Comparison of ENCODE assay signal across 25 mouse cellular contexts in genomic region chr1:51906206-51906906, GRCm38 (mm10). TPM values are rescaled to one million over a fixed set of nuclear protein-coding genes. Genes with fewer than 3 reads are reported as not detected.
DNase-seq lines count a peak whose midpoint lies in the region; TF ChIP-seq lines count a peak whose summit lies in the region.
"Had no signal": no experiment of that assay in that cellular context is flagged by ENCODE, and none has a peak within 500 bp of the region (broad histone marks: within the 10 kb centered on the region; RNA-seq: fewer than 3 reads in every experiment).

No protein-coding gene starts in this region.

- 0 out of 2 replicates have a peak overlapping the region, but pooled peaks have one; percentile 4 for H3K27ac ChIP-seq in heart, embryonic 10.5 days
- no peak overlapping the region for H3K27ac ChIP-seq in ES-E14 (ENCODE audit: insufficient read depth, low read depth, low read length, poor library complexity, severe bottlenecking)
- H3K27ac ChIP-seq: embryonic facial prominence, embryonic 12.5 days; embryonic facial prominence, embryonic 15.5 days; hindbrain, embryonic 10.5 days; hindbrain, embryonic 13.5 days had no signal

- no peak overlapping the region for H3K4me3 ChIP-seq in heart, embryonic 10.5 days
- H3K4me3 ChIP-seq in ES-E14 (ENCODE audit: insufficient read depth in 1 of 2, low read depth in 1 of 2, low read length in 2 of 2, poor library complexity in 1 of 2, severe bottlenecking in 1 of 2) = no peak overlapping the region; a peak in 1 of 4 replicates
- H3K4me3 ChIP-seq: embryonic facial prominence, embryonic 12.5 days; embryonic facial prominence, embryonic 15.5 days; gastrocnemius, adult 2 months; heart, adult 2 months; hindbrain, embryonic 10.5 days; hindbrain, embryonic 13.5 days had no signal

- H3K27me3 ChIP-seq in heart, embryonic 10.5 days (ENCODE audit: insufficient read depth, poor library complexity, severe bottlenecking) = no peaks in the 10 kb centered on the region
- H3K27me3 ChIP-seq: embryonic facial prominence, embryonic 12.5 days; embryonic facial prominence, embryonic 15.5 days; hindbrain, embryonic 13.5 days; Patski had no signal

- H3K9ac ChIP-seq in ES-E14 (ENCODE audit: insufficient read depth, low read depth, low read length, poor library complexity, severe bottlenecking) = no peak overlapping the region
- H3K9ac ChIP-seq: embryonic facial prominence, embryonic 12.5 days; embryonic facial prominence, embryonic 15.5 days; forebrain, postnatal 0 days; hindbrain, embryonic 13.5 days had no signal

- no peaks in the 10 kb centered on the region for H3K36me3 ChIP-seq in heart, embryonic 10.5 days
- H3K36me3 ChIP-seq in ES-E14 (ENCODE audit: control insufficient read depth, insufficient read depth, low read length, poor library complexity, severe bottlenecking) = no peaks in the 10 kb centered on the region; the same call in 1 of the 2 replicates
- H3K36me3 ChIP-seq: embryonic facial prominence, embryonic 15.5 days; G1E; hindbrain, embryonic 13.5 days had no signal

- H3K9me3 ChIP-seq in heart, embryonic 10.5 days = no peaks in the 10 kb centered on the region
- no peaks in the 10 kb centered on the region for H3K9me3 ChIP-seq in ES-E14 (ENCODE audit: control insufficient read depth, insufficient read depth, low read depth, low read length)
- H3K9me3 ChIP-seq: embryonic facial prominence, embryonic 12.5 days; embryonic facial prominence, embryonic 15.5 days; G1E; hindbrain, embryonic 10.5 days; hindbrain, embryonic 13.5 days had no signal

- intact Hi-C loops in heart, postnatal 36 days (cut with DNase I) = no loop called here

- peaks cover 55% of the 10 kb centered on the region for H3K4me1 ChIP-seq in heart, embryonic 10.5 days
- peaks cover 10 to 27% of the 10 kb centered on the region in 2 experiments for H3K4me1 ChIP-seq in ES-E14 (ENCODE audit: control insufficient read depth in 2 of 2, insufficient read depth in 2 of 2, low read length in 2 of 2, poor library complexity in 1 of 2)

- no peak for DNase-seq in heart, embryonic 10.5 days (ENCODE audit: low spot score)
- DNase-seq in heart, postnatal 36 days = no peak
- DNase-seq in ES-CJ7 (ENCODE audit: low read depth, low spot score) (peak; percentile 87), ES-E14 (ENCODE audit: low read depth, low spot score) (peak; percentile 42)
- peak; percentile 56 for DNase-seq in brain, adult 2 months (ENCODE audit: low read depth, low spot score)
- no peak for DNase-seq in urinary bladder, adult 18-20 months (ENCODE audit: low spot score in 2 of 2)
- DNase-seq in T-cell, adult 2 months (ENCODE audit: low spot score) = no peak
- DNase-seq: adrenal gland, postnatal 10 days; adrenal gland, postnatal 36 days; cerebellum, adult 11 months; cerebellum, adult 2 months; cerebellum, adult 9-11 months; cerebellum, postnatal 25 days; forebrain, postnatal 0 days; gastrocnemius, adult 2 months; gastrocnemius, postnatal 14 days; heart, adult 2 months; kidney, adult 11 months; kidney, adult 9 months had no signal

- in situ Hi-C loops in ES-E14 (cut with MboI; ENCODE audit: low sequenced_read_pairs in 2 of 2, unreplicated experiment in 2 of 2) = no loop called here

- 83% methylated on average over 8 of the region's 8 CpGs for WGBS in heart, embryonic 10.5 days

TF ChIP-seq in ES-E14, 5 proteins besides CTCF, POLR2A, EP300 and RAD21:
- TF ChIP-seq MAFK (IDR thresholded peaks at IDR 0.05; ENCODE audit: insufficient read depth, low read depth, low read length) (no peak), HCFC1 (IDR thresholded peaks at IDR 0.05; ENCODE audit: borderline replicate concordance, insufficient read depth, low read length) (no peak)

RNA-seq across cellular contexts. Expression of gene Myo1b, which starts 9.5 kb away (rescaled TPM):
- polyA plus RNA-seq in heart, embryonic 10.5 days (2016; fragmentation: Nextera tagmentation; extraction: Ambion mirVana) = 38.2 and 48.2 TPM in 2 replicates
- total RNA-seq in heart, postnatal 36 days (2021) = 10 to 100 TPM; 25.3 to 30.9 TPM
- total RNA-seq in ES-E14 (2012; rRNA removed) = 22.4 and 26.0 TPM in 2 replicates
- polyA plus RNA-seq: G1E had no signal

Comparison
In these comparisons a context has a peak if more than half of its experiments do, and no peak if none do; other contexts are left out.
1. DNase-seq: peak in ES-CJ7 (single experiment), ES-E14 (single experiment) and brain, adult 2 months (single experiment); none in heart, embryonic 10.5 days (single experiment), heart, postnatal 36 days (0 of 2), urinary bladder, adult 18-20 months (0 of 2) and T-cell, adult 2 months (single experiment).